Mouse (Mus musculus): ENCODE measurements at regions not wholly inside any gene's neighbourhood (a gene's known extent, or its start where the extent isn't known, plus 50 kb on each side); places are given as distances from the start of the nearest gene placed in this dataset.

DNA sequence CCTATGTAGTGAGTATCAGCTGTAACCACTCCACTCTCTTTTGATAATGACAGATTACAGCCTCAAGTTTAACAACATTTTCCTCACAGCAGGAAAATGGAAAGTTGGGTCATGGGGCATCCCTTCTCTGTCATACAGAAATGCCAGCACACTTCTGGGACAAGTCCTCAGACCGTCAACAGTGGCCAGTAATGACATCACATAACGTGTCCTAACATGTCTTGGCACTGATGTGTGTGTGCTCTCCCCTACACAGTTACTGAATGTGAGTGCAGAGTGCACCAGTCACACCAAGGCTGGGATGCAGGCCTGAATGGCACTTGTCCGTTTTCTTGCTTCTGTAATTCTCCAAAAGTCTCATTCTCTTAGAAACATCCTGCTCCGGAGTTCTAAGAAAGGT, 132.0 kb upstream of the Lrig3 start:
- TF ChIP-seq HCFC1 (IDR thresholded peaks at IDR 0.05; ENCODE audit: low read depth, low read length) (no peak), TCF12 (IDR thresholded peaks at IDR 0.05; ENCODE audit: low read depth, low read length) (no peak)
